Mouse (Mus musculus): ENCODE data around the gene Wdr46. TPM values are rescaled to one million over a fixed set of nuclear protein-coding genes. Genes with fewer than 3 reads are reported as not detected.

Gene Wdr46
- polyA plus RNA-seq, 1 experiment from 2014 or later, result 41.9 TPM

DNA sequence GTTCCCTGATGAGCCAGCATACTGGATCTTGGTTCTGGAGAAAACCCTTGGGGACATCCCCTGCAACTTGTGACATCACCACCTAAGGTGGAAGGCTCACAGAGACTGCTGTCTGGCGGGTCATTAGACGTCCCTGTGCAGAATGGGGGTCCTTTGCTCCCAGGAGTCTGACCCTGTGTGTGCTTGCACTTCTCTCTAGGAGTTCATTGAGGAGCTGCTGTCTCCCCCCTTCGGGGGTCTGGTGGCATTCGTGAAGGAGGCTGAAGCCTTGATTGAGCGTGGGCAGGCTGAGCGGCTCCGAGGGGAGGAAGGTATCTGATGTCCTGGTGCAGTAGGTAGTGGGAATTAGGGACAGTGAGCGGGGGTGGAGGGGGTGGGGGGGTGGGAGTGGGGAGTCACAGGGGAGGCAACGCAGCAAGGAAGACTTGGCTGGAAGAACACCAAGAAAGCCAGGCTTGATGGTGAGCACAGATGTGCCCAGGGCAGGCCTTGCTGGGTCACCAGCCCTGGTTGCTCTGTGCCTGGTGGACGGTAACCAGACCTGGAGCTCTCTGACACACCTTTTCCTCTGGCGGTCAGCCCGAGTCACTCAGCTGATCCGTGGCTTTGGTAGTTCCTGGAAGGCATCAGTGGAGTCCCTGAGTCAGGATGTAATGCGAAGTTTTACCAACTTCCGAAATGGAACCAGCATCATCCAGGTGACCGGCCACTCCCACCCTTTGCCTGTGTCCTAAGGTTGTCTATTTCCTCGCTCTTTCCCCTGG, 24.8 kb downstream of the Wdr46 start:
- H3K27me3 ChIP-seq, result no peaks in the 10 kb centered on the region
- peaks cover 61% of the 10 kb centered on the region for H3K36me3 ChIP-seq (replicated peaks)
- 92% methylated on average over 17 of the region's 17 CpGs for whole genome bisulfite sequencing
- H3K4me1 ChIP-seq, result no peaks in the 10 kb centered on the region
- no peak overlapping the region for H3K9ac ChIP-seq
- no peak overlapping the region for H3K27ac ChIP-seq
- H3K9me3 ChIP-seq, result no peaks in the 10 kb centered on the region
- no peak overlapping the region for H3K4me3 ChIP-seq (replicated peaks)
- no peak for ATAC-seq (ENCODE audit: low FRiP score)
- no peak overlapping the region for H3K4me2 ChIP-seq

DNA sequence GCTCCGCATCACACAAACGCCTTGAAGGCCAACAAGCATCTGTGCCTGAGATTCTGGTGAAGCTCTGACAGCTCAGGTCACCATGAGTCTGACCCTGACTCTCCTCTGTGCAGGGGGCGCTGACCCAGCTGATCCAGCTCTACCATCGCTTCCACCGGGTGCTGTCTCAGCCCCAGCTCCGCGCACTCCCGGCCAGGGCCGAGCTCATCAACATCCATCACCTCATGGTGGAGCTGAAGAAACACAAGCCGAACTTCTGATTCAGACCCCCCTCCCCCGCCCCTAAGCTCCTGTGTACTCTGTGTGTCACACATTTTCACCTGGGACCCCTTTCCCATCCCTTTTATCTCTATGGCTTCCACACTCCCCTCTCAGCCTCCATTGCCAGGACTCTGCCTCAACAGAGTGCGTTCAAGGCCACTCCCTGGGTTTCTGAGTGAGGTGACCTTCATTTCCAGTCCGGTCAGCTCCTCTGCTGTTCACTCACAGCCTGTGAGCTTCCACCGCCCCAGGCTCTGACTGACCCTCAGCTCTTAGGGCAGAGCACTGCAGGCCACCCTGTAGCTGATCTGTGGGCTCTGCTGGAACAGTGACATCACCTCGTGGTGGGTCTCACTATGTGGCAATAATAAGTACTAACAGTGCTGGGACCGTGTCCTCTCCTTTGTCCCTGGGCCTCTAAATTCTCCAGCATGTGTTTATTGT, 25.5 kb downstream of the Wdr46 start:
- no peak for ATAC-seq (ENCODE audit: low FRiP score)
- peaks cover 54% of the 10 kb centered on the region for H3K36me3 ChIP-seq (replicated peaks)
- WGBS, result 90% methylated on average over 16 of the region's 16 CpGs

DNA sequence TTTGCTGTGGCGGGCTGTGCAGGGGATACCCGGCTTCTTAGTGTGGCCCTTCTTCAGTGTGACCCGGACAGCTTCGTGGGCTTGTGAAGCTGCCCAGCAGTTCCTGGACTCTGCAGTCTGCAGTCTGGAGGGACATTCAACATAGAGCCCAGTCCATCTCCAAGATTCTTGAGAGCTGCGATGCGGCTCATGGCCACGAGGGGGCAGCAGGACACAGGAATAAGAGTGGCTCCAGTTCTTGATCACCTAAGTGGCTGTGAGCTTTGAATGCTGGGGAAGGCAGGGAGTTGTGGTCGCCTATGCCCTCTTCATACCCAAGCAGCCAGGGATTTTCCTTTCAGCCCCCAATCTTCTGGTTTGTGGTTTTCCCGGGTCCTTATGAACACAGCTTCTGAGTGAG, 28.0 kb downstream of the Wdr46 start:
- H3K4me3 ChIP-seq (replicated peaks), result no peak overlapping the region
- H3K36me3 ChIP-seq (replicated peaks), result peaks cover 29% of the 10 kb centered on the region
- WGBS, result 1% methylated on average over 9 of the region's 9 CpGs
- peak; percentile 74 for ATAC-seq (ENCODE audit: low FRiP score)
- no peak overlapping the region for H3K27ac ChIP-seq
- no peaks in the 10 kb centered on the region for H3K4me1 ChIP-seq
- H3K27me3 ChIP-seq, result peaks cover 12% of the 10 kb centered on the region
- H3K9ac ChIP-seq, result no peak overlapping the region; the same call in 1 of the 2 replicates
- H3K9me3 ChIP-seq, result no peaks in the 10 kb centered on the region
- no peak overlapping the region for H3K4me2 ChIP-seq

More for the DNA sequence above, 25.5 kb downstream of the Wdr46 start:
- no peak overlapping the region for H3K4me3 ChIP-seq (replicated peaks)
- H3K4me2 ChIP-seq, result no peak overlapping the region
- H3K27me3 ChIP-seq, result no peaks in the 10 kb centered on the region
- H3K9me3 ChIP-seq, result no peaks in the 10 kb centered on the region
- no peak overlapping the region for H3K9ac ChIP-seq
- no peak overlapping the region for H3K27ac ChIP-seq
- H3K4me1 ChIP-seq, result no peaks in the 10 kb centered on the region

DNA sequence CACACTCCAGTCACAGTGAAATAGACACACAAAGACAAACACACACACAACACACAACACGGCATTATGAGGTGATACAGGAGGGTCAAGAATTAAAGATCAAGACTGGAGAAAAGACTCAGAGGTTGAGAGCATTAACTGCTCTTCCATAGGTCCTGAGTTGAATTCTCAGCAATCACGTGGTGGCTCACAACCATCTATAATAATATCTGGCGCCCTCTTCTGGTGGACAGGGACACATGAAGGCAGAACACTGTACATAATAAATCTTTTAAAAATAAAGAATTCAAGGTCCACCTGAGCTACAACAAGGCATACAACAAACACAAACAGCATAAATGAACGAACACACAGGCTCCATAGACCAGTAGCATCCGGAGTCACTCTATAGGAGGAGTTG, 28.5 kb downstream of the Wdr46 start:
- peak; percentile 63 for ATAC-seq (ENCODE audit: low FRiP score)
- no peak overlapping the region for H3K9ac ChIP-seq
- H3K4me2 ChIP-seq, result no peak overlapping the region
- peaks cover 12% of the 10 kb centered on the region for H3K27me3 ChIP-seq
- H3K27ac ChIP-seq, result no peak overlapping the region
- H3K9me3 ChIP-seq, result no peaks in the 10 kb centered on the region
- H3K4me1 ChIP-seq, result no peaks in the 10 kb centered on the region
- WGBS, result 28% methylated on average over 5 of the region's 5 CpGs
- H3K36me3 ChIP-seq (replicated peaks), result peaks cover 25% of the 10 kb centered on the region
- no peak overlapping the region for H3K4me3 ChIP-seq (replicated peaks)

DNA sequence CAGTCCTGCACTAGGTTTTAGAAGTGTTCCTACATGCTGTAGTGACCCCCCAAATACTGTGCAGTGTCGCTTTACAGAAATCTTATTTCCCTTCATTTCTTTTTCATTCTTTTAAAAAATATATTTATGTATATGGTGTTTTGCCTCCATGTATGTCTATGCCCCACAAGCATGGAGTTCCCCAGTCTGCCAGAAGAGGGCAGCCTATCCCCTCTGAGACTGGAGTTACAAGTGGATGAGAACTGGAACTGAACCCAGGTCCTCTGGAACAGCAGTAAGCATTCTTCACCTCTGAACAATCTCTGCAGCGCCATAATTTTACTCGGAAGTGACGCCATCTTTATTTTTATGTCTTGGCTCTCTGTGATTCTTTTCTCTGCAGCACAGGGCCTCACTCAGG, 28.9 kb downstream of the Wdr46 start:
- Histone ChIP-seq H3K27me3 (peaks cover 12% of the 10 kb centered on the region), H3K9ac (no peak overlapping the region), H3K4me1 (no peaks in the 10 kb centered on the region), H3K36me3 (replicated peaks) (peaks cover 21% of the 10 kb centered on the region), H3K4me2 (no peak overlapping the region), H3K27ac (no peak overlapping the region), H3K9me3 (no peaks in the 10 kb centered on the region), H3K4me3 (replicated peaks) (no peak overlapping the region)
- ATAC-seq (ENCODE audit: low FRiP score), result no peak
- WGBS, result 79% methylated on average over 4 of the region's 4 CpGs

DNA sequence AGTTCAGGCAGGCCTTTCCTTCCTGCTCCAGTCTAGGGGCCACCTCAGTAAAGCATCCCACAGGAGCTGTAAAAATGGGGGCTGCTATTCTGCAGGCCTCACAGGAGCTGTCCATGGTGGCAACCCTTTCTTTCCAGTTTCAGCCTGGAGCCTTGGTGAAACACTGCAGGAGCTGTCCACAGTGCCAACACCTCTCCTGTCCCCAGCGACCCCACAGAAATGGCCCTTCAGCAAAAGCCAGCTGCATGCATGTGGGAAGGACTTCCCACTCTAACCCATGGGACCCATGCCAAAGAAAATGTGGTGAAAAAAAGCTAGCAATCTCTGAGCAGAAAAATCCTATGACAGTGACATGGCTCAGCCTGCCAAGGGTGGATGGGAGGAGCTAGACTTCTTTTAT, 32.2 kb downstream of the Wdr46 start:
- 18% methylated on average over 1 of the region's 1 CpGs for WGBS
- Histone ChIP-seq H3K27me3 (peaks cover 32% of the 10 kb centered on the region), H3K27ac (no peak overlapping the region), H3K9me3 (no peaks in the 10 kb centered on the region), H3K9ac (no peak overlapping the region), H3K4me2 (no peak overlapping the region), H3K4me3 (replicated peaks) (no peak overlapping the region), H3K4me1 (no peaks in the 10 kb centered on the region), H3K36me3 (replicated peaks) (no peaks in the 10 kb centered on the region)
- ATAC-seq (ENCODE audit: low FRiP score), result no peak

DNA sequence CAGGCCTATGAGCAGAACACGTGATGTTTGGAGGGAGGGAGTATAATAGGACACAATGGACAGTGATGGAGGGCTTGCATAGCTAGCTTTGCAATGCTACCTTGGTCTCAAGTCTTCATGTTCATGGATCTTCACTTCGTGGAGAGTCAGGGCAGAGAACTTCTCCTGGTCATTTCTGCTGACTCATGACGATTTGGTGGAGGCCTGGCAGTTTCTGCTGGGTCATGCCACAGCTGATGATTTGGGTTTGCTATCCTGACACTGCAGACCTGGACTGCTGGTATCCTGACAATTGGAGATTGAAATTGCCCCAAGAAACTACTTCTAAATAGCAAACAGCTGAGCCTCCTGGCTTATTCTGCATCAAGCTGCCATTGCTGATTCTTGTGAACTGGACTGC, 33.1 kb downstream of the Wdr46 start:
- ATAC-seq (ENCODE audit: low FRiP score), result no peak

DNA sequence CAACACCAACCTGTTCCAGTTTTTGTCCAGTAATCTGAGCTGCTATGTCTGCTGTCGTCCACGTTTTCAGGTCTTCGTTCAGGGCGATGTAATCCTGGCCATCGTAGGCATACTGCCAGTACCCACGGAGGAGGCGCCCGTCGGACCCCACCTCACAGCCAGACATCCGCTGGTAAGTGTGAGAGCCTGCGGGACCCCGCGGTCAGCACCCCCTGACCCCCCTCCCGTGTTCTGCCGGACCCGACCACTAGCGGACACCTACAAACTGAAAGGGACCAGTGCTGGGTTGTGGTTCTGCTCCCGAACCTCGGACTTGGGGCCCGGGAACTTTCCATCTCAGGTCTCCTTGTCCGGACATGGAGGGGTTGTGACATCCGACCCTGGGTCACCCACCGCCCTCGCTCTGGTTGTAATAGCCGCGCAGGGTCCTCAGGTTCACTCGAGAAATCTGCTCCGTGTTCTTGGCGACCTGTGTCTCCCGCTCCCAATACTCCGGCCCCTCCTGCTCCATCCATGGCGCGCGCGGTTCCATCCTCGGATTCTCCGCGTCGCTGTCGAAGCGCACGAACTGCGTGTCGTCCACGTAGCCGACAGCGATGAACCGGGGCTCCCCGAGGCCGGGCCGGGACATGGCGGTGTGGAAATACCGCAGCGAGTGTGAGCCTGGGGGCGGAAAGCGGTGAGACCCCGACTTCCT, 37.5 kb downstream of the Wdr46 start:
- WGBS, result 3% methylated on average over 57 of the region's 57 CpGs
- Histone ChIP-seq H3K9ac (0 out of 2 replicates have a peak overlapping the region, but pooled peaks have one; percentile 25), H3K4me3 (replicated peaks) (peak overlapping the region; percentile 33), H3K27ac (no peak overlapping the region), H3K36me3 (replicated peaks) (no peaks in the 10 kb centered on the region), H3K4me1 (peaks cover 20% of the 10 kb centered on the region), H3K27me3 (peaks cover 54% of the 10 kb centered on the region), H3K9me3 (no peaks in the 10 kb centered on the region), H3K4me2 (peak overlapping the region; percentile 51)
- no peak for ATAC-seq (ENCODE audit: low FRiP score)

More for the DNA sequence above, 33.1 kb downstream of the Wdr46 start:
- H3K4me3 ChIP-seq (replicated peaks), result no peak overlapping the region
- no peaks in the 10 kb centered on the region for H3K36me3 ChIP-seq (replicated peaks)
- H3K27ac ChIP-seq, result no peak overlapping the region
- no peak overlapping the region for H3K9ac ChIP-seq
- H3K27me3 ChIP-seq, result peaks cover 41% of the 10 kb centered on the region
- WGBS, result 65% methylated on average over 3 of the region's 3 CpGs
- H3K4me2 ChIP-seq, result no peak overlapping the region
- no peaks in the 10 kb centered on the region for H3K9me3 ChIP-seq
- H3K4me1 ChIP-seq, result peaks cover 7% of the 10 kb centered on the region; the same call in 1 of the 2 replicates

DNA sequence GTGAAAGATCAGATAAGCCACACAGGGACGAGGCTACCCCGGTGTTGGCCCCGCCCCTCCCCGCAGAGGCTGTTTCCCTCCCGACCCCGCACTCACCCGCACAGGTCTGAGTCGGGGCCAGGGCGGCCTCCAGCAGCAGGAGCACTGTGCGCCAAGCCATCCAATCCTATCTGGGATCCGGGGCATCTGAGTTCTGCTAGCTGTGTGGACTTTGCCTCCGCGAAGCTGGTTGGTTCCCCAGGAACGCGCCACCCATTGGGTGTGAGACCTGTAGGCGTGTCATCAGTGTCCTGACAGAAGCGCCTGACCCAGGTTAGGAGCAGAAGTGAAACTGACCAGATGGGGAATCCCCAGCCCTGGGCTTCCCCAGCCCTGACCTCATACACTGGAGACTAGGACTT, 38.2 kb downstream of the Wdr46 start:
- Histone ChIP-seq H3K9me3 (no peaks in the 10 kb centered on the region), H3K36me3 (replicated peaks) (no peaks in the 10 kb centered on the region), H3K27me3 (peaks cover 50% of the 10 kb centered on the region), H3K4me3 (replicated peaks) (peak overlapping the region; percentile 33), H3K4me1 (peaks cover 20% of the 10 kb centered on the region), H3K27ac (no peak overlapping the region), H3K9ac (0 out of 2 replicates have a peak overlapping the region, but pooled peaks have one; percentile 25), H3K4me2 (peak overlapping the region; percentile 51)
- under 1% methylated on average over 17 of the region's 17 CpGs for WGBS
- ATAC-seq (ENCODE audit: low FRiP score), result no peak

DNA sequence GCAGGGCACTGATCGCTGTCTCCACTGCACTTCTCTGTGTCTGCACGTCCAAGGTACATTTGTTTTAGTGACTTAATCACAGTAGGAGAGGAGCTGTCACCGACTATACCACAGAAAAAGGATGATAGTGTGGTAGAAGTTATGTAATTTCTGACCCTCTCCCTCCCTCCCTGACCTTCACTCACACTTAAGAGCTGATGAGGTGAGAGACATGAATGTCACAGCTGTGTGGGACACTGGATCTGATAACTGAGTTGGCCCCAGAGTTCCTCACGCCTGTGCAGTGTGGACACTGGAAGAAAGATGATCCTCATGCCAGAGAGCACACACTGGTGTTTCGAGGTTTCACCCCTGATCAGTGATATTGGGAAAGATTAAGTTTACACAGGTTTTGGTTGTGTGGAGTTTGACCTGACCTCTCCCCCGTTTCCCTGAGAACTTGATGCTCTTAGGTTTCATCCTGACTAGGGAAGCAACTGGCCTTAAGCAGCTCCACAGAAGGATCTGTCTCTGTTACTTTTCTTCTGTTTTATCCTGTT, 39.1 kb downstream of the Wdr46 start:
- Histone ChIP-seq H3K9me3 (no peaks in the 10 kb centered on the region), H3K27ac (no peak overlapping the region), H3K4me2 (no peak overlapping the region), H3K36me3 (replicated peaks) (no peaks in the 10 kb centered on the region), H3K9ac (no peak overlapping the region), H3K4me1 (peaks cover 20% of the 10 kb centered on the region), H3K4me3 (replicated peaks) (no peak overlapping the region), H3K27me3 (peaks cover 50% of the 10 kb centered on the region)
- WGBS, result 78% methylated on average over 6 of the region's 6 CpGs
- ATAC-seq (ENCODE audit: low FRiP score), result no peak

DNA sequence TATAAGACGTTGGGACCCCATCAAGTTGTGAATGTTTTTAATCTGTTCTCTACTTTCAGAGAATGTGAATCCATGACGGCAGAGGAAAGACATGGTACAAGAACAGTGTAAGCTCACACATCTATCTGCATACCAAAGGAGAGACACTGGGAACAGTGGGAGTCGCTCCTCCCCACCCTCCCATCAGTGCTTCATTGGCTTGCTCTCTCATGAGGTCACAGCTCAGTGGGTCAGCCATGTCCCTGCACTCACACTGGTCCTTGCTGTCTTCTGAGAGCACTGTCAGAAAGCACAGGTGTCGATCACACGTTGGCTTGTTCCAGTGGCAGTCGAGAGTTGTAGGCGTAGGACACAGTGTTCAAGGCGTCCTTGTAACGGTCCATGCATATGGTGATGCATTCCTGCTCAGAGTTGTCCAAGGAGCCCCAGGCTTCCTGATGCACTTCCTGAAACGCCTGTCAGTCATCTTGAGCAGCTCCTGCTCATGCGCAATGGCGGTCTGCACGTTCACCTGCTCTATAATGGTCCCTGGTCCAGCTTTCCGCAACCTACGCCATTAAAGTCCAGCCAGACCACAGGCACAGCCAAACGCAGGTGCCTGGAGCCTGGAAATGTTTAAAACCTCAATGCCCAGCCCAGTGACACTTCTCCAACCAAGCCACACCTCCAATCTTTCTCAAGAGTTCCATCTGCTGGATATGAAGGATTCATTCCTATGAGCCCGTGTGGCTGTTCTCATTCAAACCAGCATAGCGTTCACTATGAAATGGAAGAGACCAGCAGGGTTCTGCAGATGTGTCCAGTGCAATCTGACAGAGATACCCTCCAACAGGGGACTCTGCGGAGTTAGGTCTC, 39.9 kb downstream of the Wdr46 start:
- H3K4me3 ChIP-seq (replicated peaks), result no peak overlapping the region; the same call in 1 of the 2 replicates
- no peak overlapping the region for H3K9ac ChIP-seq
- H3K27me3 ChIP-seq, result peaks cover 48% of the 10 kb centered on the region
- ATAC-seq (ENCODE audit: low FRiP score), result no peak
- H3K4me2 ChIP-seq, result peak overlapping the region; percentile 24
- H3K27ac ChIP-seq, result no peak overlapping the region
- 81% methylated on average over 19 of the region's 19 CpGs for WGBS
- H3K9me3 ChIP-seq, result no peaks in the 10 kb centered on the region
- peaks cover 20% of the 10 kb centered on the region for H3K4me1 ChIP-seq
- H3K36me3 ChIP-seq (replicated peaks), result no peaks in the 10 kb centered on the region

Data from forebrain, embryonic 12.5 days (tissue).